Comparison of ENCODE assay signal across 9 mouse cellular contexts in the genomic region with DNA sequence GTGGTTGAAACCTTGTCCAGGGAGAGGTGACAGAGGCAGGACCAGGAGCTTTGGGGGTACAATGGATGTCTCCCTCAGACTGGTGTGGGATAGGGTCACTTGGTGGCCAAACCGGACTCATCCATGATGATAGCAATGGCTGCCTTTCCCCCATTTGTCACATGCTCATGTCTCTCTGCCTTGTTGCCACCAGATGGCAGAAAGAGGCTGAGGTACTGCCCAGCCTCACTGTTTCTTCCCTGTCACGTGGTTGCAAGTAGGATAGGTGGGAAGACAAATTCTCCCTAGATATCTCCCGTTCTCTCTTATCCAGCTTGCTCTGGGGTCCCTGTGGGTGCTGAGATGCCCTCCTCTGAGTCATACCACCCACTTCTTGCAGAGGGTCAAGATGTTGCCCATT. TPM values are rescaled to one million over a fixed set of nuclear protein-coding genes. Genes with fewer than 3 reads are reported as not detected.
DNase-seq lines count a peak whose midpoint lies in the region; ATAC-seq and TF ChIP-seq lines count a peak whose summit lies in the region.
"Had no signal": no experiment of that assay in that cellular context is flagged by ENCODE, and none has a peak within 500 bp of the region (broad histone marks: within the 10 kb centered on the region; RNA-seq: fewer than 3 reads in every experiment).

No protein-coding gene starts in this region.

- no peaks in the 10 kb centered on the region for H3K36me3 ChIP-seq in forebrain, embryonic 14.5 days (ENCODE audit: control insufficient read depth, insufficient read depth, low read length)
- H3K36me3 ChIP-seq in forebrain, embryonic 11.5 days (ENCODE audit: control insufficient read depth, insufficient read depth, low read length): no peaks in the 10 kb centered on the region
- H3K36me3 ChIP-seq in midbrain, postnatal 0 days (ENCODE audit: insufficient read depth, low read length): no peaks in the 10 kb centered on the region
- H3K36me3 ChIP-seq in midbrain, embryonic 13.5 days: no peaks in the 10 kb centered on the region
- no peaks in the 10 kb centered on the region for H3K36me3 ChIP-seq in kidney, embryonic 15.5 days
- no peaks in the 10 kb centered on the region for H3K36me3 ChIP-seq in stomach, postnatal 0 days (ENCODE audit: control insufficient read depth, insufficient read depth, low read length)
- H3K36me3 ChIP-seq: embryonic facial prominence, embryonic 12.5 days had no signal

- H3K9me3 ChIP-seq in forebrain, embryonic 14.5 days (replicated peaks; ENCODE audit: control insufficient read depth, low read length): no peaks in the 10 kb centered on the region
- no peaks in the 10 kb centered on the region for H3K9me3 ChIP-seq in forebrain, embryonic 11.5 days (ENCODE audit: control insufficient read depth, low read length)
- no peaks in the 10 kb centered on the region for H3K9me3 ChIP-seq in midbrain, postnatal 0 days (ENCODE audit: low read length)
- no peaks in the 10 kb centered on the region for H3K9me3 ChIP-seq in midbrain, embryonic 13.5 days
- no peaks in the 10 kb centered on the region for H3K9me3 ChIP-seq in kidney, embryonic 15.5 days (replicated peaks)
- H3K9me3 ChIP-seq in stomach, postnatal 0 days (ENCODE audit: control insufficient read depth, low read length): no peaks in the 10 kb centered on the region
- H3K9me3 ChIP-seq: embryonic facial prominence, embryonic 12.5 days had no signal

- H3K4me2 ChIP-seq in forebrain, embryonic 14.5 days (ENCODE audit: low read length): no peak overlapping the region
- H3K4me2 ChIP-seq in forebrain, embryonic 11.5 days (ENCODE audit: low read depth, low read length, severe bottlenecking): no peak overlapping the region
- no peak overlapping the region for H3K4me2 ChIP-seq in midbrain, postnatal 0 days (ENCODE audit: low read depth, low read length, poor library complexity, severe bottlenecking)
- H3K4me2 ChIP-seq in midbrain, embryonic 13.5 days (replicated peaks): no peak overlapping the region
- no peak overlapping the region for H3K4me2 ChIP-seq in kidney, embryonic 15.5 days
- no peak overlapping the region for H3K4me2 ChIP-seq in stomach, postnatal 0 days (replicated peaks; ENCODE audit: low read depth)
- H3K4me2 ChIP-seq: embryonic facial prominence, embryonic 12.5 days had no signal

- no peak for TF ChIP-seq EP300 in stomach, postnatal 0 days (optimal IDR thresholded peaks at IDR 0.05)

- no peaks in the 10 kb centered on the region for H3K27me3 ChIP-seq in forebrain, embryonic 14.5 days (replicated peaks; ENCODE audit: control insufficient read depth, insufficient read depth, low read length)
- H3K27me3 ChIP-seq in forebrain, embryonic 11.5 days (ENCODE audit: control insufficient read depth, insufficient read depth, low read length): no peaks in the 10 kb centered on the region
- 0 out of 2 replicates have a peak, but pooled peaks cover 4% of the 10 kb centered on the region for H3K27me3 ChIP-seq in midbrain, postnatal 0 days (ENCODE audit: insufficient read depth, low read length)
- H3K27me3 ChIP-seq in midbrain, embryonic 13.5 days: 0 out of 2 replicates have a peak, but pooled peaks cover 5% of the 10 kb centered on the region
- no peaks in the 10 kb centered on the region for H3K27me3 ChIP-seq in kidney, embryonic 15.5 days
- no peaks in the 10 kb centered on the region for H3K27me3 ChIP-seq in stomach, postnatal 0 days (ENCODE audit: control insufficient read depth, insufficient read depth, low read length)
- H3K27me3 ChIP-seq: embryonic facial prominence, embryonic 12.5 days had no signal

- no peak overlapping the region for H3K27ac ChIP-seq in forebrain, embryonic 14.5 days (ENCODE audit: low read depth, low read length)
- no peak overlapping the region for H3K27ac ChIP-seq in forebrain, embryonic 11.5 days (ENCODE audit: low read depth, low read length)
- no peak overlapping the region for H3K27ac ChIP-seq in midbrain, postnatal 0 days (ENCODE audit: low read depth, low read length)
- H3K27ac ChIP-seq in midbrain, embryonic 13.5 days: no peak overlapping the region
- H3K27ac ChIP-seq in kidney, embryonic 15.5 days: no peak overlapping the region
- H3K27ac ChIP-seq in stomach, postnatal 0 days (replicated peaks): no peak overlapping the region
- H3K27ac ChIP-seq: embryonic facial prominence, embryonic 12.5 days had no signal

- peak; percentile 83 for TF ChIP-seq CTCF in midbrain, postnatal 0 days (IDR thresholded peaks at IDR 0.05)
- peak; percentile 85 for TF ChIP-seq CTCF in stomach, postnatal 0 days (IDR thresholded peaks at IDR 0.05; ENCODE audit: low read depth)

- WGBS in forebrain, embryonic 14.5 days: 13% methylated on average over 3 of the region's 3 CpGs
- 25% methylated on average over 3 of the region's 3 CpGs for WGBS in forebrain, embryonic 11.5 days
- 23% methylated on average over 3 of the region's 3 CpGs for WGBS in midbrain, postnatal 0 days
- WGBS in midbrain, embryonic 13.5 days: 18% methylated on average over 3 of the region's 3 CpGs
- 18% methylated on average over 3 of the region's 3 CpGs for WGBS in kidney, embryonic 15.5 days
- WGBS in stomach, postnatal 0 days: 12% methylated on average over 3 of the region's 3 CpGs

- H3K4me3 ChIP-seq in forebrain, embryonic 14.5 days (ENCODE audit: low read depth, low read length): no peak overlapping the region
- no peak overlapping the region for H3K4me3 ChIP-seq in forebrain, embryonic 11.5 days (ENCODE audit: low read depth, low read length)
- H3K4me3 ChIP-seq in midbrain, postnatal 0 days (ENCODE audit: low read depth, low read length): no peak overlapping the region
- no peak overlapping the region for H3K4me3 ChIP-seq in midbrain, embryonic 13.5 days (replicated peaks)
- no peak overlapping the region for H3K4me3 ChIP-seq in kidney, embryonic 15.5 days (replicated peaks)
- H3K4me3 ChIP-seq in stomach, postnatal 0 days (ENCODE audit: low read depth, low read length): no peak overlapping the region
- H3K4me3 ChIP-seq: embryonic facial prominence, embryonic 12.5 days had no signal

- ATAC-seq in forebrain, embryonic 14.5 days: no peak
- ATAC-seq in forebrain, embryonic 11.5 days (replicated peaks; ENCODE audit: low FRiP score): no peak
- no peak for ATAC-seq in midbrain, postnatal 0 days (ENCODE audit: low FRiP score)
- ATAC-seq in midbrain, embryonic 13.5 days: no peak
- ATAC-seq in kidney, embryonic 15.5 days (replicated peaks; ENCODE audit: low FRiP score): peak; percentile 38; the same call in 1 of the 2 replicates
- ATAC-seq in stomach, postnatal 0 days (ENCODE audit: low FRiP score, low TSS enrichment): peak; percentile 61
- no peak for ATAC-seq in monocyte, adult 5-6 weeks (replicated peaks; ENCODE audit: insufficient number of reproducible peaks, low FRiP score, low TSS enrichment, poor library complexity, severe bottlenecking)
- ATAC-seq in activated CD4-positive, CD25-positive, alpha-beta regulatory T cell, adult 4 months: no peak

- peak; percentile 33 for DNase-seq in forebrain, embryonic 14.5 days (ENCODE audit: low spot score)
- DNase-seq in forebrain, embryonic 11.5 days (ENCODE audit: low spot score): no peak
- DNase-seq in midbrain, postnatal 0 days (ENCODE audit: low spot score): peak; percentile 28
- peak; percentile 54 for DNase-seq in stomach, postnatal 0 days (ENCODE audit: low spot score)

- no peak overlapping the region for H3K9ac ChIP-seq in forebrain, embryonic 14.5 days (ENCODE audit: low read length)
- no peak overlapping the region for H3K9ac ChIP-seq in forebrain, embryonic 11.5 days (ENCODE audit: low read length)
- no peak overlapping the region for H3K9ac ChIP-seq in midbrain, postnatal 0 days (replicated peaks; ENCODE audit: low read length, poor library complexity, severe bottlenecking)
- no peak overlapping the region for H3K9ac ChIP-seq in midbrain, embryonic 13.5 days (replicated peaks)
- no peak overlapping the region for H3K9ac ChIP-seq in kidney, embryonic 15.5 days
- no peak overlapping the region for H3K9ac ChIP-seq in stomach, postnatal 0 days (ENCODE audit: low read length)
- H3K9ac ChIP-seq: embryonic facial prominence, embryonic 12.5 days had no signal

- H3K4me1 ChIP-seq in forebrain, embryonic 14.5 days (ENCODE audit: control insufficient read depth, insufficient read depth, low read length): peaks cover 2% of the 10 kb centered on the region; the same call in 1 of the 2 replicates
- peaks cover 2% of the 10 kb centered on the region; the same call in 1 of the 2 replicates for H3K4me1 ChIP-seq in forebrain, embryonic 11.5 days (replicated peaks; ENCODE audit: control insufficient read depth, insufficient read depth, low read length)
- peaks cover 2% of the 10 kb centered on the region; the same call in 1 of the 2 replicates for H3K4me1 ChIP-seq in midbrain, postnatal 0 days (ENCODE audit: insufficient read depth, low read length)
- H3K4me1 ChIP-seq in midbrain, embryonic 13.5 days (replicated peaks): peaks cover 7% of the 10 kb centered on the region
- H3K4me1 ChIP-seq in kidney, embryonic 15.5 days: peaks cover 6% of the 10 kb centered on the region
- H3K4me1 ChIP-seq in stomach, postnatal 0 days (replicated peaks; ENCODE audit: control insufficient read depth, insufficient read depth): no peaks in the 10 kb centered on the region

RNA-seq across cellular contexts. Expression of gene Commd4, which starts 4.4 kb away (rescaled TPM):
- polyA plus RNA-seq in forebrain, embryonic 14.5 days (2014; fragmentation: Nextera tagmentation; extraction: Ambion mirVana): 164 and 191 TPM in 2 replicates
- polyA plus RNA-seq in forebrain, embryonic 11.5 days (2014; fragmentation: Nextera tagmentation; extraction: Ambion mirVana): 87.1 and 99.0 TPM in 2 replicates
- total RNA-seq in midbrain, postnatal 0 days (2014; rRNA removed): 56.9 and 72.8 TPM in 2 replicates
- 184 and 201 TPM in 2 replicates for polyA plus RNA-seq in midbrain, postnatal 0 days (2015; fragmentation: Nextera tagmentation; extraction: Ambion mirVana)
- polyA plus RNA-seq in midbrain, embryonic 13.5 days (2015; fragmentation: Nextera tagmentation; extraction: Ambion mirVana): 169 and 177 TPM in 2 replicates
- polyA plus RNA-seq in kidney, embryonic 15.5 days (2015; fragmentation: Nextera tagmentation; extraction: Ambion mirVana): 104 and 105 TPM in 2 replicates
- polyA plus RNA-seq in stomach, postnatal 0 days (2015; fragmentation: Nextera tagmentation; extraction: Ambion mirVana): 74.9 and 75.3 TPM in 2 replicates
- total RNA-seq in monocyte, adult 5-6 weeks (2017): 90.4 to 131 TPM (median 125 TPM) in 3 replicates
- 100 to 1,000 TPM; 264 to 293 TPM for polyA plus RNA-seq in activated CD4-positive, CD25-positive, alpha-beta regulatory T cell, adult 4 months (2017; shearing (Covaris generic))

RNA-seq across cellular contexts. Expression of gene Neil1, which starts 14.4 kb away (rescaled TPM):
- 5.5 and 7.0 TPM in 2 replicates for polyA plus RNA-seq in forebrain, embryonic 14.5 days (2014; fragmentation: Nextera tagmentation; extraction: Ambion mirVana)
- 5.2 and 5.4 TPM in 2 replicates for polyA plus RNA-seq in forebrain, embryonic 11.5 days (2014; fragmentation: Nextera tagmentation; extraction: Ambion mirVana)
- total RNA-seq in midbrain, postnatal 0 days (2014; rRNA removed): 6.1 and 7.8 TPM in 2 replicates
- 6.2 TPM in 2 replicates for polyA plus RNA-seq in midbrain, postnatal 0 days (2015; fragmentation: Nextera tagmentation; extraction: Ambion mirVana)
- polyA plus RNA-seq in midbrain, embryonic 13.5 days (2015; fragmentation: Nextera tagmentation; extraction: Ambion mirVana): 10.4 TPM in 2 replicates
- 8.3 and 9.7 TPM in 2 replicates for polyA plus RNA-seq in kidney, embryonic 15.5 days (2015; fragmentation: Nextera tagmentation; extraction: Ambion mirVana)
- polyA plus RNA-seq in stomach, postnatal 0 days (2015; fragmentation: Nextera tagmentation; extraction: Ambion mirVana): 4.7 and 5.2 TPM in 2 replicates
- 1.3 to 8.1 TPM (median 5.2 TPM) in 3 replicates for total RNA-seq in monocyte, adult 5-6 weeks (2017)
- 10 to 100 TPM; 18.0 to 33.4 TPM for polyA plus RNA-seq in activated CD4-positive, CD25-positive, alpha-beta regulatory T cell, adult 4 months (2017; shearing (Covaris generic))

RNA-seq across cellular contexts. Expression of gene Man2c1, which starts 32.0 kb away (rescaled TPM):
- 24.4 and 34.3 TPM in 2 replicates for polyA plus RNA-seq in forebrain, embryonic 14.5 days (2014; fragmentation: Nextera tagmentation; extraction: Ambion mirVana)
- polyA plus RNA-seq in forebrain, embryonic 11.5 days (2014; fragmentation: Nextera tagmentation; extraction: Ambion mirVana): 37.6 and 41.3 TPM in 2 replicates
- total RNA-seq in midbrain, postnatal 0 days (2014; rRNA removed): 161 and 186 TPM in 2 replicates
- polyA plus RNA-seq in midbrain, postnatal 0 days (2015; fragmentation: Nextera tagmentation; extraction: Ambion mirVana): 69.9 and 79.3 TPM in 2 replicates
- polyA plus RNA-seq in midbrain, embryonic 13.5 days (2015; fragmentation: Nextera tagmentation; extraction: Ambion mirVana): 69.3 and 70.0 TPM in 2 replicates
- 80.8 and 95.2 TPM in 2 replicates for polyA plus RNA-seq in kidney, embryonic 15.5 days (2015; fragmentation: Nextera tagmentation; extraction: Ambion mirVana)
- polyA plus RNA-seq in stomach, postnatal 0 days (2015; fragmentation: Nextera tagmentation; extraction: Ambion mirVana): 35.2 and 39.5 TPM in 2 replicates
- total RNA-seq in monocyte, adult 5-6 weeks (2017): 47.9 to 87.1 TPM (median 60.7 TPM) in 3 replicates
- 10 to 100 TPM; 38.8 to 51.6 TPM for polyA plus RNA-seq in activated CD4-positive, CD25-positive, alpha-beta regulatory T cell, adult 4 months (2017; shearing (Covaris generic))

Comparison
In these comparisons a context has a peak if more than half of its experiments do, and no peak if none do; other contexts are left out.
1. ATAC-seq: peak in kidney, embryonic 15.5 days (single experiment) and stomach, postnatal 0 days (single experiment); none in forebrain, embryonic 14.5 days (single experiment), forebrain, embryonic 11.5 days (single experiment), midbrain, postnatal 0 days (single experiment), midbrain, embryonic 13.5 days (single experiment), monocyte, adult 5-6 weeks (single experiment) and activated CD4-positive, CD25-positive, alpha-beta regulatory T cell, adult 4 months (single experiment).